Mouse (Mus musculus) heart, postnatal 10 days (tissue): ENCODE results near the gene Map2k3. TPM values are rescaled to one million over a fixed set of nuclear protein-coding genes. Genes with fewer than 3 reads are reported as not detected.

Source experiments
- DNase-seq, 2 experiments: peaks; one replicate each; pipeline ENCODE4 v3.0.0; 2021
- intact Hi-C: fragments of 180-260 bp; cut with DNase I; formaldehyde crosslinking; loops from one replicate; pipeline ENCODE4 v1.15.1; 2025
- total RNA-seq, 2 experiments: library from RNA; stranded (reverse); gene quantifications; 2 replicates each; pipeline ENCODE4 v1.2.3; 2021

The Map2k3 gene
- total RNA-seq, 2 experiments from 2014 or later, result 56.2 to 57.1 TPM

- peak; percentile 93 to 95 for DNase-seq
- intact Hi-C loops, result loop anchor here (1.0 kb wide), 2 partner anchors 89 to 137 kb away; no protein-coding TSS in a partner anchor
Measured at GRCm38 (mm10) chr11:60953803-60954202, 22.0 kb downstream of the Map2k3 start.

- intact Hi-C loops, result loop anchor here (1.0 kb wide), 2 partner anchors 89 to 137 kb away; no protein-coding TSS in a partner anchor
- no peak for DNase-seq
Measured at GRCm38 (mm10) chr11:60954255-60955104, 22.6 kb downstream of the Map2k3 start.

- intact Hi-C loops, result no loop called here
- DNase-seq, result no peak
Measured at GRCm38 (mm10) chr11:60955621-60956383, 24.0 kb downstream of the Map2k3 start.

- no peak for DNase-seq
- intact Hi-C loops, result no loop called here
Measured at GRCm38 (mm10) chr11:60958948-60959347, 27.1 kb downstream of the Map2k3 start.

- intact Hi-C loops, result no loop called here
- no peak for DNase-seq
Measured at GRCm38 (mm10) chr11:60961176-60961575, 29.3 kb downstream of the Map2k3 start.

GRCm38 (mm10) chr11:60962709-60963108 is 30.9 kb downstream of the Map2k3 start:
- intact Hi-C loops, result no loop called here
- no peak for DNase-seq

GRCm38 (mm10) chr11:60966974-60967373 is 35.1 kb downstream of the Map2k3 start:
- no peak for DNase-seq
- intact Hi-C loops, result no loop called here

GRCm38 (mm10) chr11:60975097-60975496 is 43.3 kb downstream of the Map2k3 start:
- DNase-seq, result no peak
- intact Hi-C loops, result no loop called here

- intact Hi-C loops, result no loop called here
- DNase-seq, result no peak
Measured at GRCm38 (mm10) chr11:60976234-60976633, 44.4 kb downstream of the Map2k3 start.

GRCm38 (mm10) chr11:60976742-60977141 is 44.9 kb downstream of the Map2k3 start:
- DNase-seq, result peak; percentile 30 to 43
- intact Hi-C loops, result no loop called here

- intact Hi-C loops, result no loop called here
- peak; percentile 37 to 48 for DNase-seq
Measured at GRCm38 (mm10) chr11:60977153-60977552, 45.3 kb downstream of the Map2k3 start.

- DNase-seq, result no peak
- intact Hi-C loops, result no loop called here
Measured at GRCm38 (mm10) chr11:60978658-60979057, 46.8 kb downstream of the Map2k3 start.

GRCm38 (mm10) chr11:60979788-60980187 is 48.0 kb downstream of the Map2k3 start:
- DNase-seq, result no peak
- intact Hi-C loops, result no loop called here

- peak; percentile 20 to 40 for DNase-seq
- intact Hi-C loops, result no loop called here
Measured at GRCm38 (mm10) chr11:60981693-60982486, 50.1 kb downstream of the Map2k3 start.

GRCm38 (mm10) chr11:60984912-60985558 is 53.2 kb downstream of the Map2k3 start:
- peak; percentile 82 to 86 for DNase-seq
- intact Hi-C loops, result loop anchor here (2.0 kb wide), 1 partner anchor 38 kb away; the partner anchor contains the start of gene Kcnj12

GRCm38 (mm10) chr11:60990428-60990827 is 58.6 kb downstream of the Map2k3 start:
- DNase-seq, result no peak
- intact Hi-C loops, result no loop called here
